13 mouse cellular contexts compared by ENCODE assay signal in genomic region chr6:121108075-121108474, GRCm38 (mm10). TPM values are rescaled to one million over a fixed set of nuclear protein-coding genes. Genes with fewer than 3 reads are reported as not detected.
DNase-seq lines count a peak whose midpoint lies in the region; ATAC-seq and TF ChIP-seq lines count a peak whose summit lies in the region.
"Had no signal": no experiment of that assay in that cellular context is flagged by ENCODE, and none has a peak within 500 bp of the region (broad histone marks: within the 10 kb centered on the region; RNA-seq: fewer than 3 reads in every experiment).

No protein-coding gene starts in this region.

- no peaks in the 10 kb centered on the region for H3K27me3 ChIP-seq in heart, embryonic 13.5 days (replicated peaks)
- no peaks in the 10 kb centered on the region for H3K27me3 ChIP-seq in lung, embryonic 14.5 days (ENCODE audit: insufficient read depth, low read length)
- no peaks in the 10 kb centered on the region for H3K27me3 ChIP-seq in liver, embryonic 12.5 days (replicated peaks)
- H3K27me3 ChIP-seq in midbrain, postnatal 0 days (ENCODE audit: insufficient read depth, low read length): no peaks in the 10 kb centered on the region

- H3K4me1 ChIP-seq in heart, embryonic 13.5 days: peaks cover 82% of the 10 kb centered on the region
- peaks cover 25% of the 10 kb centered on the region for H3K4me1 ChIP-seq in lung, embryonic 14.5 days (ENCODE audit: insufficient read depth)
- H3K4me1 ChIP-seq in liver, embryonic 12.5 days: peaks cover 91% of the 10 kb centered on the region
- peaks cover 3% of the 10 kb centered on the region; the same call in 1 of the 2 replicates for H3K4me1 ChIP-seq in midbrain, postnatal 0 days (ENCODE audit: insufficient read depth, low read length)

- peak overlapping the region; percentile 95 for H3K9ac ChIP-seq in heart, embryonic 13.5 days
- H3K9ac ChIP-seq in lung, embryonic 14.5 days: no peak overlapping the region
- H3K9ac ChIP-seq in liver, embryonic 12.5 days: peak overlapping the region; percentile 99
- H3K9ac ChIP-seq in midbrain, postnatal 0 days (replicated peaks; ENCODE audit: low read length, poor library complexity, severe bottlenecking): 0 out of 2 replicates have a peak overlapping the region, but pooled peaks have one; percentile 14

- no peaks in the 10 kb centered on the region for H3K9me3 ChIP-seq in heart, embryonic 13.5 days
- no peaks in the 10 kb centered on the region for H3K9me3 ChIP-seq in lung, embryonic 14.5 days (ENCODE audit: low read depth, low read length)
- H3K9me3 ChIP-seq in liver, embryonic 12.5 days (replicated peaks): no peaks in the 10 kb centered on the region
- no peaks in the 10 kb centered on the region for H3K9me3 ChIP-seq in midbrain, postnatal 0 days (ENCODE audit: low read length)

- DNase-seq in heart, postnatal 4 days: no peak
- no peak for DNase-seq in lung, embryonic 14.5 days
- DNase-seq in lung, adult 18-20 months: no peak
- DNase-seq in midbrain, postnatal 0 days (ENCODE audit: low spot score): no peak
- DNase-seq in layer of hippocampus, adult 2 months (ENCODE audit: low spot score in 2 of 2): no peak
- DNase-seq: adrenal gland, postnatal 25 days; cerebellum, adult 11 months; heart, postnatal 10 days; kidney, postnatal 10 days; lung, adult 2 months; thymus, postnatal 25 days had no signal

- peak overlapping the region; percentile 81 for H3K4me2 ChIP-seq in heart, embryonic 13.5 days
- H3K4me2 ChIP-seq in lung, embryonic 14.5 days: peak overlapping the region; percentile 85
- peak overlapping the region; percentile 85 for H3K4me2 ChIP-seq in liver, embryonic 12.5 days
- H3K4me2 ChIP-seq in midbrain, postnatal 0 days (ENCODE audit: low read depth, low read length, poor library complexity, severe bottlenecking): peak overlapping the region; percentile 95; the same call in 1 of the 2 replicates

- TF ChIP-seq CTCF in lung, embryonic 14.5 days (IDR thresholded peaks at IDR 0.05; ENCODE audit: low read depth): no peak
- TF ChIP-seq CTCF in midbrain, postnatal 0 days (IDR thresholded peaks at IDR 0.05): no peak
- TF ChIP-seq CTCF in layer of hippocampus, adult 2 months (conservative IDR thresholded peaks at IDR 0.05): no peak

- WGBS in heart, embryonic 13.5 days: 62% methylated on average over 1 of the region's 1 CpGs
- 62% methylated on average over 1 of the region's 1 CpGs for WGBS in lung, embryonic 14.5 days
- 51% methylated on average over 1 of the region's 1 CpGs for WGBS in liver, embryonic 12.5 days (ENCODE audit: insufficient replicate concordance)
- WGBS in midbrain, postnatal 0 days: 85% methylated on average over 1 of the region's 1 CpGs

- no peak overlapping the region for H3K27ac ChIP-seq in heart, embryonic 13.5 days (replicated peaks)
- H3K27ac ChIP-seq in lung, embryonic 14.5 days (ENCODE audit: low read depth): no peak overlapping the region
- no peak overlapping the region for H3K27ac ChIP-seq in liver, embryonic 12.5 days
- H3K27ac ChIP-seq in midbrain, postnatal 0 days (ENCODE audit: low read depth, low read length): no peak overlapping the region
- no peak overlapping the region for H3K27ac ChIP-seq in layer of hippocampus, adult 2 months

- H3K4me3 ChIP-seq in heart, embryonic 13.5 days: peak overlapping the region; percentile 94
- H3K4me3 ChIP-seq in lung, embryonic 14.5 days (ENCODE audit: low read depth, low read length): peak overlapping the region; percentile 99
- peak overlapping the region; percentile 97 for H3K4me3 ChIP-seq in liver, embryonic 12.5 days
- peak overlapping the region; percentile 90; the same call in 1 of the 2 replicates for H3K4me3 ChIP-seq in midbrain, postnatal 0 days (ENCODE audit: low read depth, low read length)
- no peak overlapping the region; the same call in 1 of the 2 replicates for H3K4me3 ChIP-seq in layer of hippocampus, adult 2 months

- H3K36me3 ChIP-seq in heart, embryonic 13.5 days: peaks cover 27% of the 10 kb centered on the region
- H3K36me3 ChIP-seq in lung, embryonic 14.5 days (ENCODE audit: insufficient read depth): peaks cover 4% of the 10 kb centered on the region; the same call in 1 of the 2 replicates
- H3K36me3 ChIP-seq in liver, embryonic 12.5 days: peaks cover 46% of the 10 kb centered on the region
- peaks cover 10% of the 10 kb centered on the region; the same call in 1 of the 2 replicates for H3K36me3 ChIP-seq in midbrain, postnatal 0 days (ENCODE audit: insufficient read depth, low read length)

- ATAC-seq in heart, embryonic 13.5 days (ENCODE audit: extremely low read depth, insufficient number of reproducible peaks, low FRiP score, low TSS enrichment): no peak
- ATAC-seq in lung, embryonic 14.5 days (ENCODE audit: insufficient read depth): no peak
- no peak for ATAC-seq in liver, embryonic 12.5 days
- no peak for ATAC-seq in midbrain, postnatal 0 days (ENCODE audit: low FRiP score)

RNA-seq across cellular contexts. Expression of gene Mical3, which starts 22.7 kb away (rescaled TPM):
- 28.2 and 29.2 TPM in 2 replicates for polyA plus RNA-seq in heart, embryonic 13.5 days (2015; fragmentation: Nextera tagmentation; extraction: Ambion mirVana)
- total RNA-seq in heart, postnatal 4 days (2021): 100 to 1,000 TPM; 201 to 216 TPM
- 27.0 and 29.8 TPM in 2 replicates for polyA plus RNA-seq in lung, embryonic 14.5 days (2014; fragmentation: Nextera tagmentation; extraction: Ambion mirVana)
- 12.8 and 13.7 TPM in 2 replicates for polyA plus RNA-seq in liver, embryonic 12.5 days (2016; fragmentation: Nextera tagmentation; extraction: Ambion mirVana)
- 76.4 and 83.4 TPM in 2 replicates for total RNA-seq in midbrain, postnatal 0 days (2014; rRNA removed)
- polyA plus RNA-seq in midbrain, postnatal 0 days (2015; fragmentation: Nextera tagmentation; extraction: Ambion mirVana): 19.0 and 25.0 TPM in 2 replicates
- 10 to 100 TPM; 89.5 to 94.6 TPM for total RNA-seq in layer of hippocampus, adult 2 months (2021)
